Mouse (Mus musculus) gastrocnemius, postnatal 10 days (tissue): ENCODE measurements around the gene Olfr165. TPM values are rescaled to one million over a fixed set of nuclear protein-coding genes. Genes with fewer than 3 reads are reported as not detected.
"Not testable (repeated sequence)": the region's sequence is repeated elsewhere in the genome, so short reads cannot be mapped to it uniquely, and the experiment has no call there.

Source experiments
- DNase-seq: peaks from one replicate; pipeline ENCODE4 v3.0.0; 2021; ENCODE audit warnings: mixed read lengths
- long read RNA-seq, 2 experiments: library from polyadenylated mRNA; stranded (forward); transcript quantifications; one replicate each; pipeline ENCODE4 v2.0.0; 2021
- total RNA-seq, 2 experiments: library from RNA; stranded (reverse); gene quantifications; 2 replicates each; pipeline ENCODE4 v1.2.3; 2021

The Olfr165 gene
- not detected for total RNA-seq
- long read RNA-seq, experiment 1, result 0 reads
- long read RNA-seq, experiment 2, result 0 reads

- DNase-seq, result no peak
These were observed at the start of gene Olfr165 for GRCm38 (mm10) chr16:19423034-19423433. Gene Olfr165 (minus strand): TSS chr16:19423134.

DNA sequence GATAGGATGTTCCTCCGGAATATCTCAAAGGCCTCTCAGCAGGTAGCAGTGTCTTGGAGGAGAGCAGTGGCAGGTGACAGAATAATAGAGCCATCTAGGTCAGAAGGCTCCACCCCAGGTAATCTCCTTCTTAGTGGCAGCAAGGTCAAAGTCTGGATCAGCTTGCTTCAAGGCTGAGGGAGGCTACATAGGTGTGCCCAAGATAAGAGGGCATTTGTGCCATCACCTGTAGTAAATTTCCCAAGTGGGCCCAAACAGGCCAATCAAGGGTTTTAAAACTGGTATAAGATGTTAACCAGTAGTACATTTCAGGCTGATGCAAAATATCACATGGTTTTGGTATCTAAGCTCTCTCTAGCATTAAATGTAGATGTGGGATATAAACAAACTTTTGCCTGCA lies 41.4 kb upstream of the Olfr165 start:
- no peak for DNase-seq

DNA sequence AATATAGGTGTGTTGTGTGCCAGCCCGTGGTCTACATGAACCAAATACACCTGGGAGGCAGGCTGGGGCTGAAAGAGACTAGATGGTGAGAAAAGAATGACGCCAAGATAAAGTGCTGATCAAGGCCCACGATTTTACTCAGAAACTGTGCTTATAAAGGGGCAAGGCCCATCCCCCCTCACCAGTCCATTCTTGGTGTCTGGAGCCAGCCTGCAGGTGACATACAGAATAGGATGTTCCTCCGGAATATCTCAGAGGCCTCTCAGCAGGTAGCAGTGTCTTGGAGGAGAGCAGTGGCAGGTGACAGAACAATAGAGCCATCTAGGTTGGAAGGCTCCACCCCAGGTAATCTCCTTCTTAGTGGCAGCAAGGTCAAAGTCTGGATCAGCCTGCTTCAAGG lies 35.8 kb upstream of the Olfr165 start:
- DNase-seq, result not testable (repeated sequence)

DNA sequence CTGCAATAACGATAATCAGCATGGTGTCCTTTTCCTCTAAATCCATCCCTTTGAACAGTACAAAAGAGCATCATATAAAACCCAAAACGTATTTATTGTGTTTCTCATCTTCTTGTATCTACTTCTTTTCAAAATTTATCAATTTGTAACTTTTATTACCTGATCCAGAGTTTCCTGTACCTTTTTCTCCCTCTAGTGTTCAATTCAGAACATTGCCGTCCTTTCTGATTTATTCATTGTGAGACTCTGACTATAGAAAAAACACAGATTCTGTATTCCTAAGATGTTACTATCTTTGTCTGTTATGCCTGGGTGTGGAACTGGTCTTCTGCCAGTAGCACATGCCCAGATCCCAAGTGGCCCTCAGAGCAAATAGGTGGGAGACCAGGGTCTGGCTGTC lies 35.0 kb downstream of the Olfr165 start:
- no peak for DNase-seq

Other genes starting within 250 kb of the Olfr165 start
- gene Olfr164, start 109.1 kb downstream of the Olfr165 start, total RNA-seq, result not detected
- gene Olfr166, start 60.6 kb upstream of the Olfr165 start, total RNA-seq, result not detected
- gene Olfr167, start 99.1 kb upstream of the Olfr165 start, total RNA-seq, result not detected
- gene Olfr168, start 112.4 kb upstream of the Olfr165 start, total RNA-seq, result not detected
- not detected for gene Olfr169, start 148.7 kb upstream of the Olfr165 start, total RNA-seq
- gene Olfr170, start 188.7 kb upstream of the Olfr165 start, total RNA-seq, result not detected
- gene Olfr171, start 206.8 kb upstream of the Olfr165 start, total RNA-seq, result not detected